Mouse (Mus musculus) CH12.LX (cell line): Measurements from ENCODE around the gene Serinc5. TPM values are rescaled to one million over a fixed set of nuclear protein-coding genes. Genes with fewer than 3 reads are reported as not detected.

ENCODE experiments used
- DNase-seq: peaks from one replicate; pipeline ENCODE4 v3.0.0-alpha.2; 2013; ENCODE audit errors: extremely low read depth
- H3K27ac ChIP-seq: 2 replicates; pipeline ENCODE4 v1.5.1; 2012; ENCODE audit warnings: low read depth, mild to moderate bottlenecking, control low read depth, moderate library complexity; ENCODE audit not compliant: insufficient read depth
- H3K27me3 ChIP-seq: replicated peaks from 2 replicates; pipeline ENCODE3; 2012; ENCODE audit warnings: inconsistent platforms
- H3K36me3 ChIP-seq, 2 experiments: replicated peaks in 1 of 2; 2 replicates each; pipeline versions ENCODE3 to v1.6.1; 2012; ENCODE audit warnings: inconsistent platforms in 1 of 2, low read length in 1 of 2, mild to moderate bottlenecking in 1 of 2, mixed read lengths in 1 of 2, moderate library complexity in 1 of 2; ENCODE audit not compliant: control insufficient read depth in 1 of 2, insufficient read depth in 1 of 2
- H3K4me1 ChIP-seq, 2 experiments: 2 replicates each; pipeline ENCODE4 v1.6.1; 2012; ENCODE audit warnings: inconsistent platforms in 1 of 2, moderate library complexity in 1 of 2; ENCODE audit not compliant: insufficient read depth in 2 of 2, control insufficient read depth in 1 of 2
- H3K4me2 ChIP-seq: 2 replicates; pipeline ENCODE4 v1.6.1; 2012; ENCODE audit warnings: low read depth, mild to moderate bottlenecking, control low read depth; ENCODE audit not compliant: poor library complexity, insufficient read depth, severe bottlenecking
- H3K4me3 ChIP-seq, 3 experiments: fragments of 150-350 bp in 1 of 3; sonication (generic) in 1 of 3; replicated peaks in 1 of 3; 2 replicates each; pipeline versions ENCODE3 to v1.5.1; 2011 to 2012; ENCODE audit warnings: low read depth in 2 of 3, low read length in 2 of 3, mild to moderate bottlenecking in 2 of 3, moderate library complexity in 2 of 3, control low read depth in 1 of 3, improper control_type of control experiment in 1 of 3, inconsistent platforms in 1 of 3, mixed read lengths in 1 of 3; ENCODE audit not compliant: poor library complexity in 1 of 3
- H3K79me2 ChIP-seq: replicated peaks from 2 replicates; pipeline ENCODE4 v1.6.1; 2012; ENCODE audit warnings: mild to moderate bottlenecking, moderate library complexity; ENCODE audit not compliant: control insufficient read depth, poor library complexity, insufficient read depth, severe bottlenecking; ENCODE audit errors: extremely low read depth
- H3K9ac ChIP-seq: 2 replicates; pipeline ENCODE4 v1.6.1; 2012; ENCODE audit warnings: low read depth, mild to moderate bottlenecking, control low read depth, moderate library complexity; ENCODE audit not compliant: insufficient read depth
- H3K9me3 ChIP-seq: replicated peaks from 2 replicates; pipeline ENCODE3; 2012; ENCODE audit warnings: low read length, inconsistent platforms, mixed read lengths
- BHLHE40 ChIP-seq: IDR thresholded peaks from 2 replicates; pipeline ENCODE4 v1.6.1; 2011; ENCODE audit warnings: mild to moderate bottlenecking, low read depth, low read length, improper control_type of control experiment
- CHD2 ChIP-seq: IDR thresholded peaks from 2 replicates; pipeline ENCODE4 v1.6.1; 2011; ENCODE audit warnings: low read length, improper control_type of control experiment
- CTCF ChIP-seq, 2 experiments: IDR thresholded peaks in 1 of 2; conservative IDR thresholded peaks in 1 of 2; 2 replicates each; pipeline ENCODE4 v1.5.1; 2011 to 2012; ENCODE audit warnings: low read depth in 2 of 2, low read length in 2 of 2, improper control_type of control experiment in 1 of 2, inconsistent platforms in 1 of 2, mild to moderate bottlenecking in 1 of 2, moderate library complexity in 1 of 2
- E2F4 ChIP-seq: IDR thresholded peaks from 2 replicates; pipeline ENCODE4 v1.6.1; 2011; ENCODE audit warnings: low read depth, low read length, improper control_type of control experiment; ENCODE audit not compliant: insufficient replicate concordance
- ELF1 ChIP-seq: IDR thresholded peaks from 2 replicates; pipeline ENCODE4 v1.6.1; 2014; ENCODE audit warnings: low read depth, mild to moderate bottlenecking, inconsistent platforms, low read length, improper control_type of control experiment
- EP300 ChIP-seq: IDR thresholded peaks from 2 replicates; pipeline ENCODE4 v1.6.1; 2011; ENCODE audit warnings: low read length, improper control_type of control experiment
- ETS1 ChIP-seq: conservative IDR thresholded peaks from 2 replicates; pipeline ENCODE4 v1.6.1; 2012; ENCODE audit warnings: low read depth, mild to moderate bottlenecking, inconsistent platforms, low read length, improper control_type of control experiment, moderate library complexity
- GABPA ChIP-seq: IDR thresholded peaks from 2 replicates; pipeline ENCODE4 v1.6.1; 2012; ENCODE audit warnings: low read depth, low read length, improper control_type of control experiment, inconsistent platforms; ENCODE audit not compliant: insufficient replicate concordance
- IRF4 ChIP-seq: IDR thresholded peaks from 2 replicates; pipeline ENCODE4 v1.6.1; 2014; ENCODE audit warnings: low read depth, mild to moderate bottlenecking, inconsistent platforms, low read length, improper control_type of control experiment
- KAT2A ChIP-seq: IDR thresholded peaks from 2 replicates; pipeline ENCODE4 v1.6.1; 2012; ENCODE audit warnings: low read length, improper control_type of control experiment, inconsistent platforms; ENCODE audit not compliant: insufficient replicate concordance
- MAFK ChIP-seq: IDR thresholded peaks from 2 replicates; pipeline ENCODE4 v1.6.1; 2011; ENCODE audit warnings: low read length, improper control_type of control experiment; ENCODE audit not compliant: insufficient replicate concordance
- MAX ChIP-seq: IDR thresholded peaks from 2 replicates; pipeline ENCODE4 v1.6.1; 2011; ENCODE audit warnings: low read length, improper control_type of control experiment
- MAZ ChIP-seq: IDR thresholded peaks from 2 replicates; pipeline ENCODE4 v1.6.1; 2012; ENCODE audit warnings: low read depth, mild to moderate bottlenecking, inconsistent platforms, low read length, improper control_type of control experiment, moderate library complexity
- MEF2A ChIP-seq: IDR thresholded peaks from 2 replicates; pipeline ENCODE4 v1.6.1; 2014; ENCODE audit warnings: low read depth, mild to moderate bottlenecking, inconsistent platforms, low read length, improper control_type of control experiment, borderline replicate concordance
- NELFE ChIP-seq: IDR thresholded peaks from 2 replicates; pipeline ENCODE4 v1.6.1; 2011; ENCODE audit warnings: low read depth, low read length, improper control_type of control experiment
- NRF1 ChIP-seq: IDR thresholded peaks from 2 replicates; pipeline ENCODE4 v1.6.1; 2014; ENCODE audit warnings: low read depth, mild to moderate bottlenecking, inconsistent platforms, low read length, improper control_type of control experiment, moderate library complexity
- PAX5 ChIP-seq: IDR thresholded peaks from 2 replicates; pipeline ENCODE4 v1.6.1; 2012; ENCODE audit warnings: low read length, inconsistent platforms, mixed read lengths
- POLR2A ChIP-seq: IDR thresholded peaks from 2 replicates; pipeline ENCODE4 v1.6.1; 2011; ENCODE audit warnings: low read depth, mild to moderate bottlenecking, improper control_type of control experiment, low read length
- RAD21 ChIP-seq: IDR thresholded peaks from 2 replicates; pipeline ENCODE4 v1.6.1; 2011; ENCODE audit warnings: low read depth, mild to moderate bottlenecking, low read length, improper control_type of control experiment, moderate library complexity
- SMC3 ChIP-seq: IDR thresholded peaks from 2 replicates; pipeline ENCODE4 v1.6.1; 2011; ENCODE audit warnings: low read depth, low read length, improper control_type of control experiment
- TBP ChIP-seq: conservative IDR thresholded peaks from 2 replicates; pipeline ENCODE4 v1.6.1; 2011; ENCODE audit warnings: low read depth, low read length, improper control_type of control experiment
- UBTF ChIP-seq: IDR thresholded peaks from 2 replicates; pipeline ENCODE4 v1.6.1; 2012; ENCODE audit warnings: low read depth, mild to moderate bottlenecking, inconsistent platforms, low read length, improper control_type of control experiment, moderate library complexity
- USF1 ChIP-seq: IDR thresholded peaks from 2 replicates; pipeline ENCODE4 v1.6.1; 2014; ENCODE audit warnings: low read depth, mild to moderate bottlenecking, inconsistent platforms, low read length, improper control_type of control experiment
- USF2 ChIP-seq: conservative IDR thresholded peaks from 2 replicates; pipeline ENCODE4 v1.6.1; 2011; ENCODE audit warnings: low read depth, low read length, improper control_type of control experiment
- ZMIZ1 ChIP-seq: IDR thresholded peaks from 2 replicates; pipeline ENCODE4 v1.6.1; 2012; ENCODE audit warnings: low read depth, mild to moderate bottlenecking, inconsistent platforms, low read length, improper control_type of control experiment
- dilution Hi-C: fragments of 300-500 bp; cut with MboI; formaldehyde crosslinking; loops from 2 replicates; pipeline ENCODE4 v1.14.3; 2020; ENCODE audit warnings: low sequenced_read_pairs; ENCODE audit not compliant: extremely low pct_unique_long_range_greater_than_20kb, extremely low pct_ligation_motif_present
- in situ Hi-C: fragments of 300-500 bp; cut with MboI; formaldehyde crosslinking; loops from 3 replicates; pipeline ENCODE4 v1.14.3; 2019; ENCODE audit warnings: low sequenced_read_pairs, low pct_ligation_motif_present, low pct_unique_long_range_greater_than_20kb, mixed read lengths
- polyA plus RNA-seq: library from polyadenylated mRNA; unstranded; fragments of >175 nt; gene quantifications from 2 replicates; pipeline ENCODE4 v1.2.1, GENCODE M21; 2012; ENCODE audit warnings: low read depth; ENCODE audit not compliant: insufficient read length
- total RNA-seq, 2 experiments: library from RNA; depleted of rRNA; stranded (reverse); fragments of 300-350 nt in 1 of 2; fragments of >200 nt in 1 of 2; gene quantifications; 2 replicates each; pipeline ENCODE4 v1.2.3; 2012 to 2014

Serinc5 gene
- total and polyA plus RNA-seq, 3 experiments = 1.9 to 5.2 (median 4.3) TPM

GRCm38 (mm10) chr13:92647695-92648094 lies 36.8 kb downstream of the Serinc5 start:
- no peak for TF ChIP-seq USF1
- no peak for TF ChIP-seq USF2
- no peak for TF ChIP-seq MEF2A
- no peak for TF ChIP-seq ZMIZ1
- TF ChIP-seq PAX5 = no peak
- no peak for TF ChIP-seq POLR2A
- TF ChIP-seq ELF1 = no peak
- no peak for TF ChIP-seq E2F4
- TF ChIP-seq MAFK = no peak
- no peak for TF ChIP-seq IRF4
- no peak for TF ChIP-seq NRF1
- no peak for TF ChIP-seq ETS1
- no peak for TF ChIP-seq RAD21
- no peak for TF ChIP-seq KAT2A
- no peak for TF ChIP-seq EP300
- no peak for TF ChIP-seq MAX
- H3K27ac ChIP-seq = no peak overlapping the region
- no peaks in the 10 kb centered on the region for H3K4me1 ChIP-seq
- H3K9ac ChIP-seq = no peak overlapping the region
- in situ Hi-C loops (no loop called here), dilution Hi-C loops (no loop called here)
- no peak overlapping the region for H3K4me3 ChIP-seq
- H3K4me2 ChIP-seq = no peak overlapping the region
- H3K79me2 ChIP-seq = no peaks in the 10 kb centered on the region
- H3K9me3 ChIP-seq = peaks cover 4% of the 10 kb centered on the region
- no peaks in the 10 kb centered on the region for H3K36me3 ChIP-seq
- H3K27me3 ChIP-seq = peaks cover 2% of the 10 kb centered on the region
- no peak for DNase-seq

GRCm38 (mm10) chr13:92649111-92649510 lies 38.2 kb downstream of the Serinc5 start:
- H3K4me2 ChIP-seq = no peak overlapping the region
- TF ChIP-seq SMC3 = no peak
- TF ChIP-seq E2F4 = no peak
- no peak for TF ChIP-seq BHLHE40
- no peak for TF ChIP-seq MEF2A
- no peak for TF ChIP-seq CTCF (conservative IDR thresholded peaks at IDR 0.05 in 1 of 2, IDR thresholded peaks at IDR 0.05 in 1 of 2; ENCODE audit: low read depth in 2 of 2, low read length in 2 of 2)
- TF ChIP-seq TBP = no peak
- TF ChIP-seq UBTF = no peak
- no peak for TF ChIP-seq CHD2
- no peak for TF ChIP-seq MAZ
- no peak for TF ChIP-seq NELFE
- no peak for TF ChIP-seq MAX
- no peak for TF ChIP-seq GABPA
- TF ChIP-seq, all 38 proteins: peak for 0
- DNase-seq = no peak
- no peaks in the 10 kb centered on the region for H3K4me1 ChIP-seq
- no peaks in the 10 kb centered on the region for H3K36me3 ChIP-seq
- no peak overlapping the region for H3K9ac ChIP-seq
- peaks cover 2% of the 10 kb centered on the region for H3K27me3 ChIP-seq
- H3K79me2 ChIP-seq = no peaks in the 10 kb centered on the region
- in situ Hi-C loops = no loop called here
- H3K9me3 ChIP-seq = no peaks in the 10 kb centered on the region
- dilution Hi-C loops = no loop called here
- no peak overlapping the region for H3K4me3 ChIP-seq
- H3K27ac ChIP-seq = no peak overlapping the region
